Mouse (Mus musculus) lung, postnatal 14 days (tissue): ENCODE measurements around the gene Ddx50.
"Not testable (repeated sequence)": the region's sequence is repeated elsewhere in the genome, so short reads cannot be mapped to it uniquely, and the experiment has no call there.

ENCODE experiments used
- DNase-seq: peaks from one replicate; pipeline ENCODE4 v3.0.0; 2021

Gene Ddx50

GRCm38 (mm10) chr10:62601053-62601791, 49.8 kb downstream of the Ddx50 start:
- DNase-seq, result no peak

DNA sequence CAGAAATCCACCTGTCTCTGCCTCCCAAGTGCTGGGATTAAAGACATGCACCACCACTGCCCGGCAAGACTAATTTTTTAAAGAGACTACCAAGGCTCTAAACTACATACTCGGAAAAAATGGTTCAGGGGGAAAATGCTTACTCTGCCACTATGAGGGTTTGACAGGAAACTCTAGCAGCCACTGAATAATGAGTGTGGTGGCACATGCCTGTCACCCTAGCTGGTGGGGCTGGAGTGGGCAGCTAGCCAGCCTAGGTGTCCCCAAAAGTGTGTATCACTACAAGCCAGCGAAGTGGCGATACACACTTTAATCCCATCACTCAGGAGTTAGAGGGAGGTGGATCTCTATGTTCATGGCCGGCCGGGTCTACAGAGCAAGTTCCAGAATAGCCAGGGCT, 51.0 kb downstream of the Ddx50 start:
- no peak for DNase-seq

DNA sequence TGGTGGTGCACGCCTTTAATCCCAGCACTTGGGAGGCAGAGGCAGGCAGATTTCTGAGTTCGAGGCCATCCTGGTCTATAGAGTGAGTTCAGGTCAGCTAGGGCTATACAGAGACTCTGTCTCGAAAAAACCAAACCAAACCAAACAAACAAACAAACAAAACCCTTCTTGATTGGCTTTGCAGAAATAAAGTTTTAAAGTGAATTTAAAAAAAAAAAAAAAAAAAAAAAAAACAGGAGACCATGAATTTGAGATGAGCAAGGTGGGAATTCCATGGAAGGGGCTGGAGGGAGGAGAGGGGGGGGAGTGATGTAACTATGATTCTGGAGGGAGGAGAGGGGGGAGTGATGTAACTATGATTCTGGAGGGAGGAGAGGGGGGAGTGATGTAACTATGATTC, 51.7 kb downstream of the Ddx50 start:
- not testable (repeated sequence) for DNase-seq

- DNase-seq, result no peak
Observed at GRCm38 (mm10) chr10:62592496-62592895, 58.5 kb downstream of the Ddx50 start.

GRCm38 (mm10) chr10:62590200-62590599, 60.8 kb downstream of the Ddx50 start:
- DNase-seq, result peak; percentile 93

- DNase-seq, result no peak
Observed at GRCm38 (mm10) chr10:62588616-62589015, 62.4 kb downstream of the Ddx50 start.

DNA sequence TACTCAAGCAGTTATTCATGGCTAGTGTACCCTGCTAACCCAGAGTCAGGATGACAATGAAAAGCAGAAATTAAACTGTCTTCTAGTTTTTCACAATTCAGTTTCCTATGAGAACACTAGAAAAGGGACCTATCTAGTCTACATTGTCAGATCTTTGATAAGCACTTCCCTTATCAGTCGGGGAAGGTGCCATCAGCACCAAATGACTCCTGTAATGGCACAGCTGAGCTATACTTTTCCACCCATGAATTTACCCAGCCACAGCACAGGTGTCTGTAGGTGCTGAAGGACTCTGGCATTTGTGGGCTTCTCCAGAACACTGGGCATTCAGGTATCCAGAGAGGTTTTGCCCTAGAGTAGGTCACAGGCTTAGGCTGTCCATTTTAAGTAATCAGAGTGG, 67.8 kb downstream of the Ddx50 start:
- DNase-seq, result no peak

GRCm38 (mm10) chr10:62582701-62583100, 68.3 kb downstream of the Ddx50 start:
- no peak for DNase-seq

- DNase-seq, result no peak
Observed at GRCm38 (mm10) chr10:62582263-62582662, 68.8 kb downstream of the Ddx50 start.

DNA sequence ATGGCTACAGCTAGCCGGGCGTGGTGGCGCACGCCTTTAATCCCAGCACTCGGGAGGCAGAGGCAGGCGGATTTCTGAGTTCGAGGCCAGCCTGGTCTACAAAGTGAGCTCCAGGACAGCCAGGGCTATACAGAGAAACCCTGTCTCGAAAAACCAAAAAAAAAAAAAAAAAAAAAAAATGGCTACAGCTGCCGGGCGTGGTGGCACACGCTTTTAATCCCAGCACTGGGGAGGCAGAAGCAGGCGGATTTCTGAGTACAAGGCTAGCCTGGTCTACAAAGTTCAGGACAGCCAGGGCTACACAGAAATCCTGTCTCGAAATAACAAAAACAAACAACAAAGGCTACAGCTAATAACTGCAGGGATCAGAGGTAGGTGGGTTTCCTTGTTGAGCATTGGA, 71.9 kb downstream of the Ddx50 start:
- not testable (repeated sequence) for DNase-seq

- DNase-seq, result peak; percentile 97
Observed at GRCm38 (mm10) chr10:62578338-62579100, 72.5 kb downstream of the Ddx50 start, which contains the start of gene Kif1bp. TSS of gene Kif1bp (minus strand) at chr10:62578457.

DNA sequence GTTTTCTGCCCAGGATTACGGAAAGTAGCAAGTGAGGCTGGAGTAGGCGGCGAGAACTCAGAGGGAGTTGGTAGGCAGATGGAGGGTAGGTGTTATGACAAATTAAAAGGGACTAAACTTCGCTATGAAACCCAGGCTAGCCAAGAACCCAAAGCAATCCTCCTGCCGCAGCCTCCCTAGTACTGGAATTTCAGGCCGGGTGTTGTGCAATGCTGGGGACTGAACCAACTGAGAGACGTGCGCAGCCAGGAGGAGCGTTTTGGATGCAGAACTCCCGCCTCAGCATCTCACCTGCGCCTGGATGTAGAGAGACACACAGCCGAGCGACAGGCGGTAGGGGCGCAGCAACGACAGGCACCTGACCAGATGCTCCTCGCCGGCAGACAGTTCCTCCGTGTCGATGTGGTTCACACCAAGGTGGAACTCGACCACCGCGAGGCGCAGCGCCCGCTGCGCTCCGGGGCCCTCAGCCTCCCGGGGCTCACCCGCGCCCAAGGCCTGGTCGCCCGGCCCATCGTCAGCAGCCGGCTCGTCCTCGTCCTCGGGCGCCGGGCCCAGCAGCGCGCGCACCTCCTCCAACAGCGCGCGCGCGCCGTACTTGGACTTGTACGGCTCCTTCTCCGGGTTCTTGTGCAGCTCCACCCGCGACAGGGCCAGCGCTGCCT, 73.2 kb downstream of the Ddx50 start:
- DNase-seq, result no peak

- no peak for DNase-seq
Observed at GRCm38 (mm10) chr10:62575001-62575400, 76.0 kb downstream of the Ddx50 start.

DNA sequence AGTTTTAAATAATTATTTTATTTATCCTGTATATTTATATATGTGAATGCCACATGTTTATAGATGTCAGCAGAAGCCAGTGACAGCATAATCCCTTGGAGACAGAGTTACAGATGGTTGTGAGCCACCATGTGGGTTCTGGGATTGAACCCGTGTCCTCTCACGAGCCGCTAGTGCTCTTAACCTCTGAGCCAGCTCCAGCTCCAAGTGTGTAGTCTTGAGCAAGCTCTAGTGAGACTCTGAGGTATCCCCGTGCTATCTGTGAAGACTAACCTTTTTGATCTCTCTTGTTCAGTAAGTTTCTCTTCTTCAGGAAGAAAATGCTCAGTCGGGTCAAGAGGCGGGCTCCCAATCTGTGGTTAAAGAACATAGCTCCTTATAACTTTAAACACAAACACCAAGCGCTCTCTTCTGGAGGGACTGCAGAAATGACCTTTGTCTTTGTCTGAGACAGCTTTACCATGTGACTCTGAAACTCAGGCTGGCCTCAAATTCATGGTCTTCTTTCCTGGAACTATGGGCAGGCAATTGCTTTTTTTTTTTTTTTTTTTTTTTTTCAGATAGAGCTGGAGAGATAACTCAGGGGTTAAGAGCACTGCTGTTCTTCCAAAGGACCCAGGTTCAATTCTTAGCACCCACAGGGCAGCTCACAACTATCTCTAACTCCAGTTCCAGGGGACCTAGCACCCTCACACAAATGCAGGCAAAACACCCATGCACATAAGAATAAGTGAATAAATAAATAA, 80.7 kb downstream of the Ddx50 start:
- DNase-seq, result no peak

DNA sequence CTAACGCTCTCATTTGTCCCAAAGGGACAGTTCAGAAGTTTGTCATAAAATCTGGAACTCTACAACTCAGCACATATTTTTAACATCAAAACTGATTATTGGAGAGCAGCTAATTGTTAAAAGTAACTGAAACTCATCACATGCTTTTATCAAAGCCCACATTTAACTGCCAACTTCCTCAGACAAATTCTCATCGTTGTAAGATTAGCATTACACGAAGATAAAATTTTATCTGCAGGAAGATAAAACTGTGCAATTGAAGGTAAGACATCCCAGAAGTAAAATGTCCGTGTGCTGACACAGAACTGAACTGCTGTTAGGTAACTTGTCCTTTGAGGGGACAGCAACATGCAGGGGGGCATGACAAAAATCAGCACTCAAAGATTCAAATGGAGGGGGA, 82.2 kb downstream of the Ddx50 start:
- no peak for DNase-seq
